Mouse (Mus musculus) CH12.LX (cell line): Measurements from ENCODE around the gene Smox.

ENCODE experiments used
- CTCF ChIP-seq, 2 experiments: IDR thresholded peaks in 1 of 2; conservative IDR thresholded peaks in 1 of 2; 2 replicates each; pipeline ENCODE4 v1.5.1; 2011 to 2012; ENCODE audit warnings: low read depth in 2 of 2, low read length in 2 of 2, improper control_type of control experiment in 1 of 2, inconsistent platforms in 1 of 2, mild to moderate bottlenecking in 1 of 2, moderate library complexity in 1 of 2
- ELF1 ChIP-seq: IDR thresholded peaks from 2 replicates; pipeline ENCODE4 v1.6.1; 2014; ENCODE audit warnings: low read depth, mild to moderate bottlenecking, inconsistent platforms, low read length, improper control_type of control experiment
- GABPA ChIP-seq: IDR thresholded peaks from 2 replicates; pipeline ENCODE4 v1.6.1; 2012; ENCODE audit warnings: low read depth, low read length, improper control_type of control experiment, inconsistent platforms; ENCODE audit not compliant: insufficient replicate concordance

DNA sequence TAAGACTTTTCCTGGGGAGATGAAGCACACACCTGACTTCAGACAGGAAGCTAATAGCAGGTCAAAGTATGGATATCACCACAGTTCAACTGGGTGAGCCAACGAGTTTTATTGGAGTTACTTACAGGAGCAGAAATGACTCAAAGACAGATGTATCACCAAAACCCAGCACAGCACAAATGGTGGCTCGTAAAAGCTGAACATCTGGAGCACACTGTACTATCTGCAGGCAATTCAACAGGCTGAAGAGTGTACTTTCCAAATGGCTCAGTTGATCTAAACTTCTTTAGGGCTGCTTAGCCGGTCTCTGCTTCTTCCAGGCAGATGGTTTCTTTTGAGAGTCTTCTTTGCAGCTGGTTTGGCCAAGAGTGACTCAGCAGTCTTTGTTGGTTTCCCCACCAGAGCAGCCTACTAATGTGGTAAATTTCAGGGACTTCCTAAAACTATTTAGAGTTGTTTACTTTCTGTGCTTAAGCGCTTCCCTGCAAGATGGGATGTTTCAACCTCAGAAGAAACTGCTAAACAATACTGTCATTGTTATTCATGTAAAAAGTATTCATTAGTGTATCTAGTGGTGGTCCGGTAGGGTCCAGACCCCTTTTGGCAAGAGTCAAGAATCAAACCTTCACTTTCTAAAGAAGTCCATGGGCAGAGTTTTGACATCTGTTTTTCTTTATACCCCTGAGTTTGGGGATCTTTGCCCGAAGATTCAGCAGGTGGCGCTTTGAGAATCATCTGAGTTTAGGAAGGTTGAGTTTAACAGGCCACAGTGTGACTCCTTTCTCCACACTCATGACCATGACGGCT is 48.0 kb upstream of the Smox start:
- TF ChIP-seq CTCF (conservative IDR thresholded peaks at IDR 0.05 in 1 of 2, IDR thresholded peaks at IDR 0.05 in 1 of 2; ENCODE audit: low read depth in 2 of 2, low read length in 2 of 2), result peak in 1 of 2 experiments; percentile 56; a peak in 2 of 4 replicates
- no peak for TF ChIP-seq ELF1
- TF ChIP-seq GABPA, result no peak
